Mouse (Mus musculus) lung, embryonic 14.5 days (tissue): ENCODE measurements around the gene Eddm3b. TPM values are rescaled to one million over a fixed set of nuclear protein-coding genes. Genes with fewer than 3 reads are reported as not detected.
"Not testable (repeated sequence)": the region's sequence is repeated elsewhere in the genome, so short reads cannot be mapped to it uniquely, and the experiment has no call there.

Source experiments
- ATAC-seq: fragments of 200-750 bp; cut with Nextera tagmentation; 2 replicates; pipeline ENCODE4 v1.8.0; 2017; ENCODE audit warnings: mild to moderate bottlenecking, moderate TSS enrichment, moderate library complexity; ENCODE audit not compliant: insufficient read depth
- DNase-seq: peaks from one replicate; pipeline ENCODE4 v3.0.0-alpha.2; 2015
- H3K27ac ChIP-seq: fragments of 300-500 bp; sonication (generic); 2 replicates; pipeline ENCODE4 v1.5.1; 2014; ENCODE audit warnings: low read depth, mild to moderate bottlenecking, moderate library complexity
- H3K27me3 ChIP-seq: fragments of 300-500 bp; sonication (generic); 2 replicates; pipeline ENCODE4 v1.6.1; 2014; ENCODE audit warnings: low read length, control low read depth; ENCODE audit not compliant: insufficient read depth
- H3K36me3 ChIP-seq: fragments of 300-500 bp; sonication (generic); 2 replicates; pipeline ENCODE4 v1.6.1; 2014; ENCODE audit warnings: control low read depth; ENCODE audit not compliant: insufficient read depth
- H3K4me1 ChIP-seq: fragments of 300-500 bp; sonication (generic); 2 replicates; pipeline ENCODE4 v1.6.1; 2014; ENCODE audit warnings: antibody characterized with exemption, control low read depth; ENCODE audit not compliant: insufficient read depth
- H3K4me2 ChIP-seq: fragments of 300-500 bp; sonication (generic); 2 replicates; pipeline ENCODE4 v1.6.1; 2014; ENCODE audit warnings: mild to moderate bottlenecking
- H3K4me3 ChIP-seq: fragments of 300-500 bp; sonication (generic); 2 replicates; pipeline ENCODE4 v1.5.1; 2014; ENCODE audit warnings: low read depth, low read length
- H3K9ac ChIP-seq: fragments of 300-500 bp; sonication (generic); 2 replicates; pipeline ENCODE4 v1.6.1; 2014
- H3K9me3 ChIP-seq: fragments of 300-500 bp; sonication (generic); 2 replicates; pipeline ENCODE4 v1.6.1; 2016; ENCODE audit warnings: low read depth, low read length, control low read depth
- CTCF ChIP-seq: IDR thresholded peaks from 2 replicates; pipeline ENCODE4 v1.5.1; 2016; ENCODE audit warnings: antibody characterized with exemption, low read depth
- whole genome bisulfite sequencing: fragments of 180-500 bp; shearing (Covaris S2); extraction: QIAGEN DNeasy Blood & Tissue Kit; methylation state at CpG from one replicate; pipeline ENCODE4 v1.1.7; 2014; 5-methylcytosine and 5-hydroxymethylcytosine counted together
- polyA plus RNA-seq: library from polyadenylated mRNA; unstranded; fragments of >200 nt; fragmentation: Nextera tagmentation; extraction: Ambion mirVana; gene quantifications from 2 replicates; pipeline ENCODE4 v1.2.1, GENCODE M21; 2014

Gene Eddm3b
- polyA plus RNA-seq, 1 experiment from 2014 or later, result not detected

- H3K9ac ChIP-seq, result no peak overlapping the region
- no peak overlapping the region for H3K4me2 ChIP-seq
- H3K4me3 ChIP-seq, result no peak overlapping the region
- H3K36me3 ChIP-seq, result no peaks in the 10 kb centered on the region
- no peak for TF ChIP-seq CTCF
- H3K4me1 ChIP-seq, result no peaks in the 10 kb centered on the region
- H3K27me3 ChIP-seq, result no peaks in the 10 kb centered on the region
- H3K27ac ChIP-seq, result no peak overlapping the region
- ATAC-seq, result no peak
- 88% methylated on average over 5 of the region's 5 CpGs for WGBS
- no peak for DNase-seq
- H3K9me3 ChIP-seq, result no peaks in the 10 kb centered on the region
Observed at GRCm38 (mm10) chr14:51156056-51156735, 42.0 kb downstream of the Eddm3b start.

- no peaks in the 10 kb centered on the region for H3K9me3 ChIP-seq
- no peaks in the 10 kb centered on the region for H3K27me3 ChIP-seq
- H3K36me3 ChIP-seq, result no peaks in the 10 kb centered on the region
- no peak overlapping the region for H3K4me3 ChIP-seq
- H3K4me1 ChIP-seq, result no peaks in the 10 kb centered on the region
- H3K27ac ChIP-seq, result no peak overlapping the region
- no peak overlapping the region for H3K4me2 ChIP-seq
- DNase-seq (no peak), ATAC-seq (no peak)
- WGBS, result 51% methylated on average over 4 of the region's 4 CpGs
- no peak overlapping the region for H3K9ac ChIP-seq
- no peak for TF ChIP-seq CTCF
Observed at GRCm38 (mm10) chr14:51156736-51157068, 42.5 kb downstream of the Eddm3b start.

- Histone ChIP-seq H3K27me3 (no peaks in the 10 kb centered on the region), H3K4me1 (no peaks in the 10 kb centered on the region), H3K36me3 (no peaks in the 10 kb centered on the region), H3K27ac (no peak overlapping the region), H3K4me2 (no peak overlapping the region), H3K9me3 (no peaks in the 10 kb centered on the region), H3K9ac (no peak overlapping the region), H3K4me3 (no peak overlapping the region)
- ATAC-seq (no peak), DNase-seq (no peak)
- 87% methylated on average over 1 of the region's 1 CpGs for WGBS
- no peak for TF ChIP-seq CTCF
Observed at GRCm38 (mm10) chr14:51157072-51157471, 42.8 kb downstream of the Eddm3b start.

GRCm38 (mm10) chr14:51161976-51162375, 47.8 kb downstream of the Eddm3b start, which contains the start of gene Rnase2b:
TSS of gene Rnase2b (plus strand) at chr14:51162260.
- H3K27ac ChIP-seq, H3K4me2 ChIP-seq, H3K4me1 ChIP-seq, H3K36me3 ChIP-seq, DNase-seq, H3K9ac ChIP-seq, H3K4me3 ChIP-seq, H3K27me3 ChIP-seq, H3K9me3 ChIP-seq, ATAC-seq: not testable (repeated sequence)
- WGBS, result 89% methylated on average over 3 of the region's 3 CpGs

GRCm38 (mm10) chr14:51163323-51163722, 49.1 kb downstream of the Eddm3b start:
- 81% methylated on average over 6 of the region's 6 CpGs for WGBS
- not testable (repeated sequence) for ATAC-seq, H3K9ac ChIP-seq, H3K4me1 ChIP-seq, H3K27me3 ChIP-seq, H3K4me3 ChIP-seq, H3K9me3 ChIP-seq, H3K36me3 ChIP-seq, H3K4me2 ChIP-seq, H3K27ac ChIP-seq
- DNase-seq, result peak; percentile 9

GRCm38 (mm10) chr14:51165435-51165834, 51.2 kb downstream of the Eddm3b start:
- DNase-seq (no peak), ATAC-seq (no peak)
- 91% methylated on average over 1 of the region's 1 CpGs for WGBS
- no peaks in the 10 kb centered on the region for H3K27me3 ChIP-seq
- no peak overlapping the region for H3K4me3 ChIP-seq
- no peak overlapping the region for H3K9ac ChIP-seq
- H3K4me2 ChIP-seq, result no peak overlapping the region
- H3K36me3 ChIP-seq, result no peaks in the 10 kb centered on the region
- H3K27ac ChIP-seq, result no peak overlapping the region
- no peaks in the 10 kb centered on the region for H3K4me1 ChIP-seq
- H3K9me3 ChIP-seq, result no peaks in the 10 kb centered on the region
- no peak for TF ChIP-seq CTCF

- H3K4me3 ChIP-seq, result no peak overlapping the region
- no peak overlapping the region for H3K4me2 ChIP-seq
- H3K4me1 ChIP-seq, result no peaks in the 10 kb centered on the region
- no peaks in the 10 kb centered on the region for H3K36me3 ChIP-seq
- no peak overlapping the region for H3K9ac ChIP-seq
- H3K9me3 ChIP-seq, result no peaks in the 10 kb centered on the region
- ATAC-seq (no peak), DNase-seq (no peak)
- H3K27me3 ChIP-seq, result no peaks in the 10 kb centered on the region
- no peak overlapping the region for H3K27ac ChIP-seq
- TF ChIP-seq CTCF, result no peak
Observed at GRCm38 (mm10) chr14:51166068-51166467, 51.8 kb downstream of the Eddm3b start.

Other genes with a start within 250 kb of the Eddm3b start
- gene Tep1, start 243.9 kb upstream of the Eddm3b start, polyA plus RNA-seq, result 6.1 and 7.2 TPM in 2 replicates
- gene Klhl33, start 216.9 kb upstream of the Eddm3b start, polyA plus RNA-seq, result 0.26 and 0.29 TPM in 2 replicates
- gene Osgep, start 189.5 kb upstream of the Eddm3b start, polyA plus RNA-seq, result 164 and 183 TPM in 2 replicates
- 272 and 273 TPM in 2 replicates for gene Apex1, start 189.5 kb upstream of the Eddm3b start, polyA plus RNA-seq
- 45.6 and 47.1 TPM in 2 replicates for gene Pip4p1, start 183.6 kb upstream of the Eddm3b start, polyA plus RNA-seq
- 64.4 and 67.0 TPM in 2 replicates for gene Pnp, start 183.3 kb upstream of the Eddm3b start, polyA plus RNA-seq
- gene Gm49342, start 169.9 kb upstream of the Eddm3b start, polyA plus RNA-seq, result not detected in 2 replicates
- gene Pnp2, start 158.4 kb upstream of the Eddm3b start, polyA plus RNA-seq, result 0.42 and 0.76 TPM in 2 replicates
- 0.45 TPM in 1 of 2 replicates, not detected in the other for gene Rnase10, start 106.7 kb upstream of the Eddm3b start, polyA plus RNA-seq
- not detected in 2 replicates for gene Rnase9, start 72.6 kb upstream of the Eddm3b start, polyA plus RNA-seq
- gene Rnase11, start 64.3 kb upstream of the Eddm3b start, polyA plus RNA-seq, result not detected in 2 replicates
- gene Rnase12, start 56.8 kb upstream of the Eddm3b start, polyA plus RNA-seq, result not detected in 2 replicates
- not detected in 2 replicates for gene Olfr750, start 40.0 kb upstream of the Eddm3b start, polyA plus RNA-seq
- gene Rnase4, start 23.3 kb upstream of the Eddm3b start, polyA plus RNA-seq, result 27.6 and 29.6 TPM in 2 replicates
- 5.2 and 5.6 TPM in 2 replicates for gene Ang, start 23.3 kb upstream of the Eddm3b start, polyA plus RNA-seq
- 1.2 and 1.4 TPM in 2 replicates for gene Rnase6, start 9.5 kb downstream of the Eddm3b start, polyA plus RNA-seq
- gene Rnase1, start 32.4 kb downstream of the Eddm3b start, polyA plus RNA-seq, result 0.50 TPM in 1 of 2 replicates, not detected in the other
- gene Rnase2b, start 47.8 kb downstream of the Eddm3b start, polyA plus RNA-seq, result not detected in 2 replicates
- gene Ang2, start 84.7 kb downstream of the Eddm3b start, polyA plus RNA-seq, result not detected in 2 replicates
- gene Ear14, start 89.0 kb downstream of the Eddm3b start, polyA plus RNA-seq, result not detected in 2 replicates
- gene Rnase2a, start 141.7 kb downstream of the Eddm3b start, polyA plus RNA-seq, result not detected in 2 replicates
- not detected in 2 replicates for gene Gm7247, start 247.3 kb downstream of the Eddm3b start, polyA plus RNA-seq